Mouse (Mus musculus) midbrain, embryonic 10.5 days (tissue): ENCODE measurements around the gene Adamts15. TPM values are rescaled to one million over a fixed set of nuclear protein-coding genes. Genes with fewer than 3 reads are reported as not detected.

ENCODE experiments used
- DNase-seq: peaks from one replicate; pipeline ENCODE4 v3.0.0-alpha.2; 2017; ENCODE audit warnings: low spot score
- H3K27ac ChIP-seq: fragments of 300-500 bp; sonication (generic); replicated peaks from 2 replicates; pipeline ENCODE4 v1.5.1; 2016; ENCODE audit warnings: mild to moderate bottlenecking
- H3K27me3 ChIP-seq: fragments of 300-500 bp; sonication (generic); 2 replicates; pipeline ENCODE4 v1.6.1; 2016; ENCODE audit warnings: low read depth, mild to moderate bottlenecking; ENCODE audit not compliant: poor library complexity, severe bottlenecking
- H3K36me3 ChIP-seq: fragments of 300-500 bp; sonication (generic); 2 replicates; pipeline ENCODE4 v1.6.1; 2016; ENCODE audit warnings: mild to moderate bottlenecking, moderate library complexity
- H3K4me1 ChIP-seq: fragments of 300-500 bp; sonication (generic); 2 replicates; pipeline ENCODE4 v1.6.1; 2016
- H3K4me3 ChIP-seq: fragments of 300-500 bp; sonication (generic); 2 replicates; pipeline ENCODE4 v1.5.1; 2016; ENCODE audit warnings: mild to moderate bottlenecking, moderate library complexity
- H3K9me3 ChIP-seq: fragments of 300-500 bp; sonication (generic); replicated peaks from 2 replicates; pipeline ENCODE4 v1.6.1; 2016; ENCODE audit warnings: mild to moderate bottlenecking
- WGBS: fragments of 180-500 bp; shearing (Covaris S2); methylation state at CpG from one replicate; pipeline ENCODE4 v1.1.7; 2016; 5-methylcytosine and 5-hydroxymethylcytosine counted together
- polyA plus RNA-seq: library from polyadenylated mRNA; unstranded; fragments of >200 nt; fragmentation: Nextera tagmentation; extraction: Ambion mirVana; gene quantifications from 2 replicates; pipeline ENCODE4 v1.2.1, GENCODE M21; 2016

Gene Adamts15
- polyA plus RNA-seq, 1 experiment from 2014 or later = 4.9 TPM

DNA sequence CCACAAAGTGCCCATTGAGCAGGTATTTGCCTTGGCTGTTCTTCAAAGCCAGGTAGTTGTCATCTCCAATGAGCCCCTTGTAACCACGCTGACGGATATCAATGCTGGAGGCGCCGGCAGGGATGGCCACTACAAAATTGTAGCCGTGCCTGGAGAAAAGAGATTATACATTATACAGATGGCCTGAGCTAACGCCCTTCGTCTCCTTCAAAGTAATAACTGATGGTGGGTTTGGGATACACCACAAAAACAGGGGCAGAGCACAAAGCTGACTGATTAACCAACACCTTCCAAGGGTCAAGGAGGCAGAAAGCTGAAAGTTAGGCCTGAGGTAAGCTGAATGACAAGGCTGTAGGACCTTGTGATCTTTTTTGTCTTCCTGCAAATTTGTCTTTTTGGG lies 19.6 kb downstream of the Adamts15 start:
- DNase-seq = no peak
- no peaks in the 10 kb centered on the region for H3K9me3 ChIP-seq
- 97% methylated on average over 7 of the region's 7 CpGs for WGBS
- no peak overlapping the region for H3K4me3 ChIP-seq
- H3K36me3 ChIP-seq = no peaks in the 10 kb centered on the region; the same call in 1 of the 2 replicates
- H3K27ac ChIP-seq = no peak overlapping the region
- no peaks in the 10 kb centered on the region for H3K27me3 ChIP-seq
- no peaks in the 10 kb centered on the region for H3K4me1 ChIP-seq

GRCm38 (mm10) chr9:30902152-30902551 lies 20.1 kb downstream of the Adamts15 start:
- DNase-seq = no peak
- Histone ChIP-seq H3K36me3 (no peaks in the 10 kb centered on the region; the same call in 1 of the 2 replicates), H3K27me3 (no peaks in the 10 kb centered on the region), H3K4me3 (no peak overlapping the region), H3K27ac (no peak overlapping the region), H3K9me3 (no peaks in the 10 kb centered on the region), H3K4me1 (no peaks in the 10 kb centered on the region)
- WGBS = 94% methylated on average over 19 of the region's 19 CpGs

DNA sequence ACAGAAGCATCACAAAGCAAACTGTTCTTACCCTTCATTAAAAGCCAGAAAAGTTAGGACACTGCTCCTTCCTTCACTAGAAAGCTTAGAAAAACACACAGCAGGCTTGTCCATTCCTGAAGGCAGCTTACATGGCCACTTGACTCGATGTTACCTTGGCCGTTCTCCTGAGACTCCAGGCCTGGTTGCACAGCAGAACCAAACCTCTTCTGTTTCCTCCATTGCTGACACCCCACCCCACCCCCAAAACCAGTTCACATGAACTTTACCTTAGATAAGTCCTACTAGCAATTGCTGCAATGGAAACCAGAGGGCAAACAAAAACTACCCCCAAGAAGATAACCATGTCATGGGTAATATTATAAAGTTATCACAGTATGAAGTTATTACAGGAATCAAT lies 25.1 kb downstream of the Adamts15 start:
- no peaks in the 10 kb centered on the region for H3K27me3 ChIP-seq
- H3K4me1 ChIP-seq = no peaks in the 10 kb centered on the region
- 90% methylated on average over 2 of the region's 2 CpGs for WGBS
- H3K27ac ChIP-seq = no peak overlapping the region
- DNase-seq = no peak
- H3K9me3 ChIP-seq = no peaks in the 10 kb centered on the region
- no peak overlapping the region for H3K4me3 ChIP-seq
- H3K36me3 ChIP-seq = no peaks in the 10 kb centered on the region; the same call in 1 of the 2 replicates

DNA sequence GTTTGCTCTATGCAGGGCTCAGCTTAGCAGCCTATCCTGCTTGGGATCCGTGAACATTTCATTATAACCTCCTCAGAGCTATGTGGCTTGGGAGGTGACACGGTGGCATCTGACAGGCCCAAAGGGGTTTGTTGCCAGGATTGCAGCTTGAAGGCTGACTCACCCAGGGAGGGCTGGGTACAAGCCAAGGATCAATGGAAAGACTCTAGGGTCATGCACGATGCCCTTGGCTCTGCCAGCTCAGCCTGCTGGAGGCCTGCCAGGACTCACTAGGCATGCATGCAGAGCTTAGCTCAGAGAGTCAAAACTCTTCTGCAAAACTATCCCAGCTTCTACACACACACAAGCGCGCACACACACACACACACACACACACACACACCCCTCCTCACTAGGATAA lies 25.5 kb downstream of the Adamts15 start:
- no peak for DNase-seq
- no peak overlapping the region for H3K27ac ChIP-seq
- no peaks in the 10 kb centered on the region for H3K9me3 ChIP-seq
- no peaks in the 10 kb centered on the region for H3K27me3 ChIP-seq
- no peaks in the 10 kb centered on the region for H3K36me3 ChIP-seq
- H3K4me1 ChIP-seq = no peaks in the 10 kb centered on the region
- no peak overlapping the region for H3K4me3 ChIP-seq
- WGBS = 91% methylated on average over 5 of the region's 5 CpGs

- Histone ChIP-seq H3K27ac (no peak overlapping the region), H3K27me3 (no peaks in the 10 kb centered on the region), H3K4me1 (no peaks in the 10 kb centered on the region), H3K4me3 (no peak overlapping the region), H3K36me3 (no peaks in the 10 kb centered on the region), H3K9me3 (no peaks in the 10 kb centered on the region)
- no peak for DNase-seq
- 92% methylated on average over 3 of the region's 3 CpGs for WGBS
Measured at GRCm38 (mm10) chr9:30895618-30896017, 26.6 kb downstream of the Adamts15 start.

- Histone ChIP-seq H3K9me3 (no peaks in the 10 kb centered on the region), H3K27me3 (no peaks in the 10 kb centered on the region), H3K36me3 (no peaks in the 10 kb centered on the region), H3K4me3 (no peak overlapping the region), H3K4me1 (no peaks in the 10 kb centered on the region), H3K27ac (no peak overlapping the region)
- DNase-seq = no peak
- 87% methylated on average over 3 of the region's 3 CpGs for WGBS
Measured at GRCm38 (mm10) chr9:30886276-30886675, 36.0 kb downstream of the Adamts15 start.

DNA sequence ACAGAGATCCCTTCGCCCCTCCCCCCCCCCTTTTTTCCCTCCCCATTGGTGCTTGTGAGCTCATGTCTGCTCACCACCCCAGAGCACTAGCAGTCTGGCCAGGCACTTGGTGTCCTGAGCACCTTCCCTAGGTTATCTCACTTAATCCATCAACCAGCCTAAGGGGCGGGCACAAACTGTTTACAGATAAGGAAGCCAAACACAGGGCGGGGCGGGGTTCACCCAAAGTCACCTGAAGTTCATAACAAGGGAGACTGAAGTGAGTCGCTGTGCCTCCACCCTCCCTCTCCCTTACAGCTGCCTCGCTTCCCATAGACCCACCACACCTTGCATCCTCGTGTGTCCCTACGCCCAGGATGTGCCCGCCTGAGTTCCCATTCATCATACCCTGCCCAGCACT lies 41.7 kb downstream of the Adamts15 start:
- DNase-seq = no peak
- Histone ChIP-seq H3K27me3 (no peaks in the 10 kb centered on the region), H3K4me1 (no peaks in the 10 kb centered on the region), H3K27ac (no peak overlapping the region), H3K4me3 (no peak overlapping the region), H3K9me3 (no peaks in the 10 kb centered on the region), H3K36me3 (no peaks in the 10 kb centered on the region)
- WGBS = 93% methylated on average over 9 of the region's 9 CpGs

GRCm38 (mm10) chr9:30879947-30880273 lies 42.3 kb downstream of the Adamts15 start:
- DNase-seq = no peak
- H3K4me3 ChIP-seq = no peak overlapping the region
- no peak overlapping the region for H3K27ac ChIP-seq
- H3K27me3 ChIP-seq = no peaks in the 10 kb centered on the region
- H3K36me3 ChIP-seq = no peaks in the 10 kb centered on the region
- no peaks in the 10 kb centered on the region for H3K9me3 ChIP-seq
- H3K4me1 ChIP-seq = no peaks in the 10 kb centered on the region
- WGBS = 78% methylated on average over 2 of the region's 2 CpGs

- Histone ChIP-seq H3K9me3 (no peaks in the 10 kb centered on the region), H3K27ac (no peak overlapping the region), H3K4me3 (no peak overlapping the region), H3K4me1 (no peaks in the 10 kb centered on the region), H3K27me3 (no peaks in the 10 kb centered on the region), H3K36me3 (no peaks in the 10 kb centered on the region)
- WGBS = 93% methylated on average over 7 of the region's 7 CpGs
- DNase-seq = no peak
Measured at GRCm38 (mm10) chr9:30879248-30879946, 42.9 kb downstream of the Adamts15 start.

DNA sequence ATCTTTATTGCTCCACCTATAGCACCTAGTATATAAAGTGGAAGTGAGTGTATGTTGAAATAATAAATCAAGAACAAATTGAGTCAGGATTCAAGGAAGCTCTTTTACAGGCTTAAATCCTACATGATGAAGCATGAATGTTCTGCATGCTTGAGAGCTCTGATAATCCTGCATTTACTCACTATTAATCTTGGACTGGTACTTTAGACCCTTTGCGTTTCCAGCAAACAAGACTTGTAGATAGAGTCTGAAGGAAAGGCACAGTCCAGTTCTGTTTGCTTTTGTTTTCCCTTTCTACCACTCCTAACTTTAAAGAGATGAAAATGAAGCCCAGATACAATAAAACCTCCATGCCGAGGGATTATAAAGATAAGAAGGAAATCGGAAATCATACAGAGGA lies 45.7 kb downstream of the Adamts15 start:
- Histone ChIP-seq H3K27me3 (no peaks in the 10 kb centered on the region), H3K4me1 (no peaks in the 10 kb centered on the region), H3K4me3 (no peak overlapping the region), H3K36me3 (no peaks in the 10 kb centered on the region), H3K27ac (no peak overlapping the region), H3K9me3 (no peaks in the 10 kb centered on the region)
- WGBS = 88% methylated on average over 3 of the region's 3 CpGs
- DNase-seq = no peak

DNA sequence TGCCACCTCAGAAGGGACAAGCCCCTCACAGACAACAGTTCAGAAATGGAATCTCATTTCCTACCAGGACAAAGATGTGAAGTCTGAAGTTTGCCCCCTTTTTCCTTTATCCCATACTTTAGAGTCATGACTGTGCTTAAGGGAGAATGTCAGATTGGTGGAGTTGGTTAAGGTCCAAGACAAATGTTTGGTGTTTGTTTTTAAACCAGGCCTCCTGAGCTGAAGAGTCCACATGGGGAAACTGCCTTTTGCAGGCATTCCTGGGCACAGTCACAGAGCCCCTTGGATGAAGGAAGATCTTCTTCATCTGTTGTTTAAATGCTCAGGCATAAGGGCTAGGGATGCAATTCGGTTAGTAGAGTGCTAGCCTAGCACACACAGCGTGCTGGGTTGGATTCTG lies 66.4 kb downstream of the Adamts15 start:
- H3K9me3 ChIP-seq = no peaks in the 10 kb centered on the region
- H3K4me1 ChIP-seq = no peaks in the 10 kb centered on the region
- no peaks in the 10 kb centered on the region for H3K36me3 ChIP-seq
- DNase-seq = no peak
- H3K27me3 ChIP-seq = no peaks in the 10 kb centered on the region
- no peak overlapping the region for H3K27ac ChIP-seq
- WGBS = 86% methylated on average over 2 of the region's 2 CpGs
- H3K4me3 ChIP-seq = no peak overlapping the region

DNA sequence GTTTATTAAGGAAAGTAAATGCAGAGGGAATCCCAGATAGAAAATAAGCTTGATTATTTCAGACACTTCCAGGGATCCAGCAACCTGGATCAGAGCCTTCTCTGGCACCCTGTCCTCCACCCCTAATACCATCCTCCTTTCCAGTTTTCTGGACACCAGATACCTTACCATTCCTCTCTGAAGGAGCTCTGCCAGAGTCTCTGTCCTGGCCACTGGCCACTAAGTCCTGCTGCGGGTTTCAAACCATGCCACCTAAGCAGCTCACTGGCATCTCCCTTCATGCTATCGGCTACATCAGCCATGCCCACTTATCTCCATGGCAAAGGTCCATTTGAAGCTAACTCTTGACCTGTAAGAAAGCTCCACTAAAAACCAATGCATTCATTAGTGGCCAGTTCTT lies 70.4 kb downstream of the Adamts15 start:
- DNase-seq = no peak
- WGBS = 88% methylated on average over 2 of the region's 2 CpGs

DNA sequence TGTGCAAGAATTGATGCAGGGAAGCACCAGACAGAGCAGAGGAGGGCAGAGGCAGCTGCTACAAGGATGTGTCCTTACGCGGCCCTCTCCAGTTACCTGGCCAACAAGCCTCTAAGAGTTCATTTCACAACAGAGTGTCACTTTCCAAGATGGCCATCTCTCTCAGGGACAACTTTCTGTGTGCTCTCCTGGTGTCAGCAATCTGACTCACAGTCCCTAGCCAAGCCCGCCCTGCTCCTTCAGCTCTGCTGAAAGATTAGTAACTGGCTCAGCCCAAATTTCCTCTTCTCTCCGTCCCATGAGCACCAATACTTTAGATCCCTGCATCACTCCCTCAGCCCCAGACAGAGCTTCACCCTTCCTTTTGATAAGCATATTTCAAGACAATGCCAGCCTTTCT lies 72.3 kb downstream of the Adamts15 start:
- no peak overlapping the region for H3K4me3 ChIP-seq
- 89% methylated on average over 4 of the region's 4 CpGs for WGBS
- no peak for DNase-seq
- H3K4me1 ChIP-seq = 0 out of 2 replicates have a peak, but pooled peaks cover 3% of the 10 kb centered on the region
- no peaks in the 10 kb centered on the region for H3K9me3 ChIP-seq
- no peaks in the 10 kb centered on the region for H3K36me3 ChIP-seq
- H3K27me3 ChIP-seq = no peaks in the 10 kb centered on the region
- H3K27ac ChIP-seq = no peak overlapping the region

More for the DNA sequence above, 70.4 kb downstream of the Adamts15 start:
- H3K27me3 ChIP-seq = no peaks in the 10 kb centered on the region
- H3K27ac ChIP-seq = no peak overlapping the region
- no peaks in the 10 kb centered on the region for H3K9me3 ChIP-seq
- H3K4me3 ChIP-seq = no peak overlapping the region
- no peaks in the 10 kb centered on the region for H3K4me1 ChIP-seq
- no peaks in the 10 kb centered on the region for H3K36me3 ChIP-seq

GRCm38 (mm10) chr9:30849444-30849843 lies 72.8 kb downstream of the Adamts15 start:
- Histone ChIP-seq H3K4me3 (no peak overlapping the region), H3K9me3 (no peaks in the 10 kb centered on the region), H3K4me1 (0 out of 2 replicates have a peak, but pooled peaks cover 3% of the 10 kb centered on the region), H3K27me3 (no peaks in the 10 kb centered on the region), H3K36me3 (no peaks in the 10 kb centered on the region), H3K27ac (no peak overlapping the region)
- 92% methylated on average over 8 of the region's 8 CpGs for WGBS
- no peak for DNase-seq
